Mouse (Mus musculus): ENCODE measurements around the gene Srsf5.

Srsf5 gene

GRCm38 (mm10) chr12:80952526-80952925, 7.2 kb downstream of the Srsf5 start:
- Histone ChIP-seq H3K27me3 (ENCODE audit: insufficient read depth, low read length) (no peaks in the 10 kb centered on the region), H3K9me3 (ENCODE audit: low read length) (no peaks in the 10 kb centered on the region), H3K4me1 (replicated peaks; ENCODE audit: low read depth, low read length) (peaks cover 77% of the 10 kb centered on the region), H3K4me3 (replicated peaks; ENCODE audit: low read length) (0 out of 2 replicates have a peak overlapping the region, but pooled peaks have one; percentile 20), H3K36me3 (ENCODE audit: insufficient read depth, low read length) (peaks cover 97% of the 10 kb centered on the region)
- TF ChIP-seq NANOG (IDR thresholded peaks at IDR 0.05; ENCODE audit: borderline replicate concordance, low read length) (no peak), POU5F1 (IDR thresholded peaks at IDR 0.05; ENCODE audit: borderline replicate concordance, low read length) (no peak), CTCF (conservative IDR thresholded peaks at IDR 0.05; ENCODE audit: low read length) (no peak)

GRCm38 (mm10) chr12:80956039-80956438, 10.7 kb downstream of the Srsf5 start:
- H3K9me3 ChIP-seq (ENCODE audit: low read length) = no peaks in the 10 kb centered on the region
- peaks cover 97% of the 10 kb centered on the region for H3K36me3 ChIP-seq (ENCODE audit: insufficient read depth, low read length)
- no peak overlapping the region for H3K4me3 ChIP-seq (replicated peaks; ENCODE audit: low read length)
- TF ChIP-seq NANOG (IDR thresholded peaks at IDR 0.05; ENCODE audit: borderline replicate concordance, low read length) (no peak), POU5F1 (IDR thresholded peaks at IDR 0.05; ENCODE audit: borderline replicate concordance, low read length) (no peak)
- no peaks in the 10 kb centered on the region for H3K27me3 ChIP-seq (ENCODE audit: insufficient read depth, low read length)
- H3K4me1 ChIP-seq (replicated peaks; ENCODE audit: low read depth, low read length) = peaks cover 63% of the 10 kb centered on the region

GRCm38 (mm10) chr12:80957961-80958360, 12.7 kb downstream of the Srsf5 start:
- H3K36me3 ChIP-seq (ENCODE audit: insufficient read depth, low read length) = peaks cover 77% of the 10 kb centered on the region
- peaks cover 44% of the 10 kb centered on the region for H3K4me1 ChIP-seq (replicated peaks; ENCODE audit: low read depth, low read length)
- H3K27me3 ChIP-seq (ENCODE audit: insufficient read depth, low read length) = no peaks in the 10 kb centered on the region
- no peak overlapping the region for H3K4me3 ChIP-seq (replicated peaks; ENCODE audit: low read length)
- TF ChIP-seq POU5F1 (IDR thresholded peaks at IDR 0.05; ENCODE audit: borderline replicate concordance, low read length) (no peak), CTCF (conservative IDR thresholded peaks at IDR 0.05; ENCODE audit: low read length) (no peak), NANOG (IDR thresholded peaks at IDR 0.05; ENCODE audit: borderline replicate concordance, low read length) (no peak)
- H3K9me3 ChIP-seq (ENCODE audit: low read length) = no peaks in the 10 kb centered on the region

- Histone ChIP-seq H3K36me3 (ENCODE audit: insufficient read depth, low read length) (peaks cover 31% of the 10 kb centered on the region), H3K4me3 (replicated peaks; ENCODE audit: low read length) (no peak overlapping the region), H3K9me3 (ENCODE audit: low read length) (no peaks in the 10 kb centered on the region), H3K4me1 (replicated peaks; ENCODE audit: low read depth, low read length) (peaks cover 17% of the 10 kb centered on the region), H3K27me3 (ENCODE audit: insufficient read depth, low read length) (no peaks in the 10 kb centered on the region)
- TF ChIP-seq POU5F1 (IDR thresholded peaks at IDR 0.05; ENCODE audit: borderline replicate concordance, low read length) (no peak), CTCF (conservative IDR thresholded peaks at IDR 0.05; ENCODE audit: low read length) (no peak), NANOG (IDR thresholded peaks at IDR 0.05; ENCODE audit: borderline replicate concordance, low read length) (no peak)
Measured at GRCm38 (mm10) chr12:80962566-80962965, 17.3 kb downstream of the Srsf5 start.

- no peak overlapping the region for H3K4me3 ChIP-seq (replicated peaks; ENCODE audit: low read length)
- TF ChIP-seq NANOG (IDR thresholded peaks at IDR 0.05; ENCODE audit: borderline replicate concordance, low read length) (no peak), CTCF (conservative IDR thresholded peaks at IDR 0.05; ENCODE audit: low read length) (no peak), POU5F1 (IDR thresholded peaks at IDR 0.05; ENCODE audit: borderline replicate concordance, low read length) (no peak)
- H3K4me1 ChIP-seq (replicated peaks; ENCODE audit: low read depth, low read length) = peaks cover 5% of the 10 kb centered on the region
- H3K9me3 ChIP-seq (ENCODE audit: low read length) = no peaks in the 10 kb centered on the region; the same call in 1 of the 2 replicates
- H3K27me3 ChIP-seq (ENCODE audit: insufficient read depth, low read length) = 0 out of 2 replicates have a peak, but pooled peaks cover 2% of the 10 kb centered on the region
- H3K36me3 ChIP-seq (ENCODE audit: insufficient read depth, low read length) = no peaks in the 10 kb centered on the region
Measured at GRCm38 (mm10) chr12:80966059-80966838, 20.9 kb downstream of the Srsf5 start.

- TF ChIP-seq NANOG (IDR thresholded peaks at IDR 0.05; ENCODE audit: borderline replicate concordance, low read length) (no peak), CTCF (conservative IDR thresholded peaks at IDR 0.05; ENCODE audit: low read length) (no peak), POU5F1 (IDR thresholded peaks at IDR 0.05; ENCODE audit: borderline replicate concordance, low read length) (no peak)
- Histone ChIP-seq H3K4me3 (replicated peaks; ENCODE audit: low read length) (no peak overlapping the region), H3K36me3 (ENCODE audit: insufficient read depth, low read length) (no peaks in the 10 kb centered on the region), H3K27me3 (ENCODE audit: insufficient read depth, low read length) (0 out of 2 replicates have a peak, but pooled peaks cover 2% of the 10 kb centered on the region), H3K4me1 (replicated peaks; ENCODE audit: low read depth, low read length) (peaks cover 5% of the 10 kb centered on the region), H3K9me3 (ENCODE audit: low read length) (no peaks in the 10 kb centered on the region; the same call in 1 of the 2 replicates)
Measured at GRCm38 (mm10) chr12:80967918-80968317, 22.6 kb downstream of the Srsf5 start.

GRCm38 (mm10) chr12:80968605-80969004, 23.3 kb downstream of the Srsf5 start, which contains the start of gene Slc10a1:
Slc10a1 (minus strand) TSS chr12:80968705.
- peaks cover 5% of the 10 kb centered on the region for H3K4me1 ChIP-seq (replicated peaks; ENCODE audit: low read depth, low read length)
- no peak within 1 kb of the TSS for H3K4me3 ChIP-seq (replicated peaks; ENCODE audit: low read length)
- TF ChIP-seq POU5F1 (IDR thresholded peaks at IDR 0.05; ENCODE audit: borderline replicate concordance, low read length) = no peak
- TF ChIP-seq CTCF (conservative IDR thresholded peaks at IDR 0.05; ENCODE audit: low read length) = no peak
- TF ChIP-seq NANOG (IDR thresholded peaks at IDR 0.05; ENCODE audit: borderline replicate concordance, low read length) = no peak
- no peaks in the 10 kb centered on the region for H3K36me3 ChIP-seq (ENCODE audit: insufficient read depth, low read length)
- H3K27me3 ChIP-seq (ENCODE audit: insufficient read depth, low read length) = 0 out of 2 replicates have a peak, but pooled peaks cover 2% of the 10 kb centered on the region
- H3K9me3 ChIP-seq (ENCODE audit: low read length) = no peaks in the 10 kb centered on the region; the same call in 1 of the 2 replicates

- Histone ChIP-seq H3K4me3 (replicated peaks; ENCODE audit: low read length) (no peak overlapping the region), H3K36me3 (ENCODE audit: insufficient read depth, low read length) (no peaks in the 10 kb centered on the region), H3K4me1 (replicated peaks; ENCODE audit: low read depth, low read length) (peaks cover 5% of the 10 kb centered on the region), H3K9me3 (ENCODE audit: low read length) (no peaks in the 10 kb centered on the region; the same call in 1 of the 2 replicates), H3K27me3 (ENCODE audit: insufficient read depth, low read length) (0 out of 2 replicates have a peak, but pooled peaks cover 2% of the 10 kb centered on the region)
- TF ChIP-seq NANOG (IDR thresholded peaks at IDR 0.05; ENCODE audit: borderline replicate concordance, low read length) (no peak), CTCF (conservative IDR thresholded peaks at IDR 0.05; ENCODE audit: low read length) (no peak), POU5F1 (IDR thresholded peaks at IDR 0.05; ENCODE audit: borderline replicate concordance, low read length) (no peak)
Measured at GRCm38 (mm10) chr12:80970181-80970705, 24.9 kb downstream of the Srsf5 start.

All from E14TG2a.4 (cell line).